Mouse (Mus musculus) midbrain, embryonic 13.5 days (tissue): ENCODE measurements at regions not wholly inside any gene's neighbourhood (a gene's known extent, or its start where the extent isn't known, plus 50 kb on each side); places are given as distances from the start of the nearest gene placed in this dataset.

Experiments used
- ATAC-seq: fragments of 200-750 bp; cut with Nextera tagmentation; 2 replicates; pipeline ENCODE4 v1.8.0; 2017; ENCODE audit warnings: mild to moderate bottlenecking, moderate TSS enrichment, moderate library complexity
- H3K27ac ChIP-seq: fragments of 300-500 bp; sonication (generic); 2 replicates; pipeline ENCODE4 v1.5.1; 2015; ENCODE audit warnings: inconsistent platforms, mild to moderate bottlenecking, moderate library complexity
- H3K27me3 ChIP-seq: fragments of 300-500 bp; sonication (generic); 2 replicates; pipeline ENCODE4 v1.6.1; 2015; ENCODE audit warnings: mild to moderate bottlenecking, inconsistent platforms
- H3K36me3 ChIP-seq: fragments of 300-500 bp; sonication (generic); 2 replicates; pipeline ENCODE4 v1.6.1; 2015; ENCODE audit warnings: mild to moderate bottlenecking, inconsistent platforms
- H3K4me1 ChIP-seq: fragments of 300-500 bp; sonication (generic); replicated peaks from 2 replicates; pipeline ENCODE4 v1.6.1; 2015; ENCODE audit warnings: inconsistent platforms
- H3K4me2 ChIP-seq: fragments of 300-500 bp; sonication (generic); replicated peaks from 2 replicates; pipeline ENCODE4 v1.6.1; 2015; ENCODE audit warnings: moderate library complexity, mild to moderate bottlenecking, inconsistent platforms
- H3K4me3 ChIP-seq: fragments of 300-500 bp; sonication (generic); replicated peaks from 2 replicates; pipeline ENCODE4 v1.5.1; 2015; ENCODE audit warnings: mild to moderate bottlenecking, inconsistent platforms
- H3K9ac ChIP-seq: fragments of 300-500 bp; sonication (generic); replicated peaks from 2 replicates; pipeline ENCODE4 v1.6.1; 2015; ENCODE audit warnings: mild to moderate bottlenecking, inconsistent platforms
- H3K9me3 ChIP-seq: fragments of 300-500 bp; sonication (generic); 2 replicates; pipeline ENCODE4 v1.6.1; 2016; ENCODE audit warnings: mild to moderate bottlenecking, inconsistent platforms
- WGBS: fragments of 180-500 bp; shearing (Covaris S2); methylation state at CpG from one replicate; pipeline ENCODE4 v1.1.7; 2015; 5-methylcytosine and 5-hydroxymethylcytosine counted together

DNA sequence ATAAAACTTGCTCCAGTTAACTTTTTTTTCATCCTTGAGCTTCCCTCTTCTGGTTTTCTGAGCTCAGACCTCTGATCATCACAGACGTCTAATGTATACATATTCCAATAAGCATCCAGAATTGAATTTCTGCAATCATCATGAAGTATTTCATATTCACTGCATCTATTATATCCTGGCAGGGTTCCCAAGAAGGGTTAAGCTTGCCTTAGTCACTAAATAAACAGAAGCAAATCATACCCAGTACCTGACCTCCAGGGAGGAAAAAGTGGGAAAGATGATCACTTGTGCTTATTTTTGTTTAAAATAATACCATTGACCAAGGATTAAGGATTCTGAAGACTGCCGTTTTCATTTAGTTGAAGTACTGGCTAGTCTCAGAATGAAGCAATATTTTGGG, 102.4 kb downstream of the Gm12728 start:
- H3K27ac ChIP-seq = no peak overlapping the region
- WGBS = 82% methylated on average over 2 of the region's 2 CpGs
- no peaks in the 10 kb centered on the region for H3K9me3 ChIP-seq
- H3K36me3 ChIP-seq = no peaks in the 10 kb centered on the region
- no peak overlapping the region for H3K9ac ChIP-seq
- no peaks in the 10 kb centered on the region for H3K27me3 ChIP-seq
- no peak overlapping the region for H3K4me2 ChIP-seq
- no peak overlapping the region for H3K4me3 ChIP-seq
- no peaks in the 10 kb centered on the region for H3K4me1 ChIP-seq
- ATAC-seq = no peak

DNA sequence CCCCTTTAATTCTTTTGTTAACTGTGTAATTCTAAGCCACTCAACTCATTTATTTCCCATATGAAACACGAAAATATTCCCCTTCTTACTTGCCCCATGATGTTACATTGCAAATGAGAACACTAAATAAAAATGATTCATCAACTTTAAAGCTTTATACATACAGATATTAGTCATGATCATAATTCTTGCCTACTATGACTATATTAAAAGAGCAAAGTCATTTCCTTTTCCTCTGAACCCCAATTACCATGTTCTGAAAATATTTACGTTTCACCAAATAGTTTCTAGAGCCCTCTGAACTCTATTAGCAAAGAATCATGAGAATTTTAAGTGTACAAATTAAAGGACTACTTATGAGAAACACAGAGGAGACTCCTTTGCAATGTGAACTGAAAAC, 105.4 kb downstream of the Gm12728 start:
- H3K9me3 ChIP-seq = no peaks in the 10 kb centered on the region
- no peak overlapping the region for H3K4me3 ChIP-seq
- H3K27ac ChIP-seq = no peak overlapping the region
- no peaks in the 10 kb centered on the region for H3K27me3 ChIP-seq
- no peak for ATAC-seq
- 76% methylated on average over 2 of the region's 2 CpGs for WGBS
- no peak overlapping the region for H3K4me2 ChIP-seq
- no peaks in the 10 kb centered on the region for H3K4me1 ChIP-seq
- no peak overlapping the region for H3K9ac ChIP-seq
- no peaks in the 10 kb centered on the region for H3K36me3 ChIP-seq

DNA sequence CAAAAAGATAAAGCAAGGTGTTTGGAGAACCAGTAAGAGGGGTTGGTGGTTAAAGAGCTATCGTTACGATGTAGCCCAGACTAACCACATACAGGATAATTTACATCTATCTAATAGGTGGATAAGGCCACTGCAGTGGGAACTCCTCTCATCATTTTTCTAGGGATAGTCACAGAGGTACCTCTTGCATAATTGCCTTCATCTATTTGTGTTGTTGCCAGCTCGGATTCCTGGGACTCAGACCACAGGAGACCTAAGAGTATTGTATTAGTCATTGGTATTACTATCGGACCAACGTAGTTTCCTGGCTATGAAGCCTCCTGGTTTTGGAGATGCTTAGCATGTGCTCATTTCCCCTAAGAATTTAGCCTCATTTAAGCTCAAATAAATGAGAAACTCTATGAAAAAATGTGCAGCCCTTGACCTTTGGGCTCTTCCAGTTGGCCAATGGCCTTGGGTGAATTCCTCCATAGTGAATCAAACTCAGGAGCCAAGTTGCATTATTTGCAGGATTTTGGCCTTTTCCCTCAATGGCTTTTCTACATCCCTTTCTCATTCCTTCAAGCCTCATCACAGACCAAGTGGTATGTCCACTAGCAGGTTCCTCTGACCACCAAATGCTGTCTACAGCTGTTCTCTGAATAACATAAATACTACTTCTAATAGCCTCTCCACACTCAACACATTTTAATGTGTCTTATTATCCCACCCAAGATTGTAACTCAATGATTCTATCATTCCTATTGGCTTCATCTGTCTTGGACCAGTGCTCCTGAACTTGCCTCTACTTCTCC, 108.6 kb downstream of the Gm12728 start:
- Histone ChIP-seq H3K27me3 (no peaks in the 10 kb centered on the region), H3K27ac (no peak overlapping the region), H3K9me3 (no peaks in the 10 kb centered on the region), H3K4me1 (no peaks in the 10 kb centered on the region), H3K36me3 (no peaks in the 10 kb centered on the region), H3K4me2 (no peak overlapping the region), H3K9ac (no peak overlapping the region), H3K4me3 (no peak overlapping the region)
- WGBS = 93% methylated on average over 5 of the region's 5 CpGs
- ATAC-seq = no peak

DNA sequence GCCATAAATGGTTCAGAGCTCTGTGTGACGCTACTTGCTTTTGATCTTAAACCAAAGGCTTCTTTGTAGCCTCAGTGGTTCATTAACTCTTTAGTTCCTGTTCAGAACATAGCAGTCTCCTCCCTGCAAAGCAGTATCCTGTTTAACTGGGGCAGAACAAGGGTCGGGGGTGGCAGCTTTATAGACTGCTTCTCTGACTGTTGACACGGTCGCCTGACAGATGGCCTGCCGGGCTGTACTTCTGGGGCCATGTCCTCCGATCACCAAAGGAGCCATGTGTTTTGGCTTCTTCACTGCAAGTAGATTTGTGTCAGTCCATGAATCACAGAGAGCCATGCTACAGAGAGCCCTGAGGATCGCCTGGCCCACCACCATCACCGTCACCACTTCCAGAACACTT, 115.2 kb downstream of the Gm12728 start:
- no peak overlapping the region for H3K9ac ChIP-seq
- no peaks in the 10 kb centered on the region for H3K9me3 ChIP-seq
- no peak for ATAC-seq
- H3K4me3 ChIP-seq = no peak overlapping the region
- 74% methylated on average over 8 of the region's 8 CpGs for WGBS
- no peaks in the 10 kb centered on the region for H3K27me3 ChIP-seq
- no peaks in the 10 kb centered on the region for H3K4me1 ChIP-seq
- no peaks in the 10 kb centered on the region for H3K36me3 ChIP-seq
- H3K27ac ChIP-seq = no peak overlapping the region
- no peak overlapping the region for H3K4me2 ChIP-seq

DNA sequence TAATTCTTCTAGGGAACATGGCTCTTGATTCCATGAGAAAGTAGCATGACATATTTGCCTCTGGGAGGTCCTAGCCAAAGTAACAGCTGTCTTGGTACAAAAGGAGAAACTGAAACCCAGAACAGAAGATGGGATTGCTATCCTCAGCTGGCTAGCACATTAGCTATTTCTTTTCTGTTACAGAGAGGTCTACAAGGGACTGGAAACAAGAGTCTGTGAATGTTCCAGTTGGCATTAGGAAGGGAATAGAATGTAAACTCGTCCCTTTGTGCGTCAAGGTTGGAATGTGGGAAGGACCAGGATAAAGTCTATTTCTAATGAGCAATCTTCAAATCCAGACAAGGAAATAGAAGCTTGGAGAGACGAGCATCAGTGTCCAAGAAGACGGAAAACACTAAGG, 116.7 kb downstream of the Gm12728 start:
- Histone ChIP-seq H3K4me3 (no peak overlapping the region), H3K27ac (no peak overlapping the region), H3K27me3 (no peaks in the 10 kb centered on the region), H3K4me2 (no peak overlapping the region), H3K9me3 (no peaks in the 10 kb centered on the region), H3K4me1 (no peaks in the 10 kb centered on the region), H3K36me3 (no peaks in the 10 kb centered on the region), H3K9ac (no peak overlapping the region)
- ATAC-seq = no peak
- WGBS = 91% methylated on average over 4 of the region's 4 CpGs

DNA sequence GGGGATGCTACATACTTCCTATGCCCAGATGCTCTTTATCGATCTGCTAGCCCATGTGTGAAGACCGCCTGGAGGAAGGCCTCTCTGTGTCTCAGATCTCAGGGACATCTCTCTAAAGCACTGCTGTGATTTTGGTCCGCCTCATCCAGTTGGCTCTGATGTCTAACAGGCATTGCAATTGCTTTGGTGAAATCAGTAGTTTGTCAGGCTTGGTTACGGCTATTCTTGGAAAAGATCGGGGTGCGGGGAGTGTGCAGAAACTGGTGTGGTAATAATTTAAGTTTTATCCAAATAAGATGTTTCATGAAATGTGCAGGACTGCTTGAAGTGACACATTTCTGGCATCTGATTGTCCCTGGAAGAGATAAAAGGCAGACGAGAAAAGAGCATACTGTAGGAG, 117.9 kb downstream of the Gm12728 start:
- no peak overlapping the region for H3K4me2 ChIP-seq
- no peaks in the 10 kb centered on the region for H3K4me1 ChIP-seq
- H3K9me3 ChIP-seq = no peaks in the 10 kb centered on the region
- no peak for ATAC-seq
- H3K4me3 ChIP-seq = no peak overlapping the region
- H3K27ac ChIP-seq = no peak overlapping the region
- H3K27me3 ChIP-seq = no peaks in the 10 kb centered on the region
- 88% methylated on average over 7 of the region's 7 CpGs for WGBS
- no peak overlapping the region for H3K9ac ChIP-seq
- no peaks in the 10 kb centered on the region for H3K36me3 ChIP-seq

DNA sequence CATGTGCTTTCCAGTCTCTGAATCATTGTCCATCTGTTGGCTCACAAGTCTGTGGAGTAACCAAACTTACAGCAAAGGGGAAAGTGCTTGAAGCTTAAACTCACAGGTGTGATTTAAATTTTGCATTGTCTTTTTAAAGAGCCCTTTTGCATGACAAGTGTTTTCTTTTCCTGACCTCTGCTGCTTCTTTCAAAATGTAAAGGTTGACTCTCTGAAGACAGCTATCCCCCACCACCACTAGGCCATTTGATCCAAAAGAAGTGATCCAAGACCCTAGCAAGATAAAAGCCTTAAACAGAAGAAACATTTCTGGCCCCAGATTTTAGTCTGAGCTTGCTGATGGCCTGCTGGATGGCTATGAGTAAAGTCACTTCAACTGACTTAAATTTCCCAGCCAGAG, 118.6 kb downstream of the Gm12728 start:
- no peak overlapping the region for H3K27ac ChIP-seq
- H3K9ac ChIP-seq = no peak overlapping the region
- no peak for ATAC-seq

DNA sequence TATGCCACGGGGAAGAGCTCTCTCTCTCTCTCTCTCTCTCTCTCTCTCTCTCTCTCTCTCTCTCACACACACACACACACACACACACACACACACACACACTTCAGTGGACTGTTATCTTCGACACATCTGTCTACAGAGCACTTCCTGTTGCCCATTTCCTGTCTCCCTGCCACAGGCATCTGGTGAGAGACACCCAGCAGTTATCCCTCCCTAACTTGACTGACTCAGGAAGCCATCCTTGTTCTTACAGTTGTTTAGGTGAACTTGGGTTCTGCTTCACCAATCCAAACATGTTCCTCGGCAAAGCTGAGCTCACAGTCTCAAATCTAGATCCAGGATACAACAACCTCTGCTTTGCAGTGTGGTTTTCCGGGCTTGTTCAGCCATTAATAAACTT, 119.6 kb downstream of the Gm12728 start:
- no peak overlapping the region for H3K27ac ChIP-seq
- no peaks in the 10 kb centered on the region for H3K9me3 ChIP-seq
- no peak for ATAC-seq
- H3K4me2 ChIP-seq = no peak overlapping the region
- no peak overlapping the region for H3K4me3 ChIP-seq
- WGBS = 66% methylated on average over 4 of the region's 4 CpGs
- no peaks in the 10 kb centered on the region for H3K36me3 ChIP-seq
- H3K4me1 ChIP-seq = no peaks in the 10 kb centered on the region
- H3K9ac ChIP-seq = no peak overlapping the region
- no peaks in the 10 kb centered on the region for H3K27me3 ChIP-seq

More for the DNA sequence above, 118.6 kb downstream of the Gm12728 start:
- no peak overlapping the region for H3K4me2 ChIP-seq
- no peak overlapping the region for H3K4me3 ChIP-seq
- no peaks in the 10 kb centered on the region for H3K27me3 ChIP-seq
- H3K36me3 ChIP-seq = no peaks in the 10 kb centered on the region
- H3K4me1 ChIP-seq = no peaks in the 10 kb centered on the region
- no peaks in the 10 kb centered on the region for H3K9me3 ChIP-seq

DNA sequence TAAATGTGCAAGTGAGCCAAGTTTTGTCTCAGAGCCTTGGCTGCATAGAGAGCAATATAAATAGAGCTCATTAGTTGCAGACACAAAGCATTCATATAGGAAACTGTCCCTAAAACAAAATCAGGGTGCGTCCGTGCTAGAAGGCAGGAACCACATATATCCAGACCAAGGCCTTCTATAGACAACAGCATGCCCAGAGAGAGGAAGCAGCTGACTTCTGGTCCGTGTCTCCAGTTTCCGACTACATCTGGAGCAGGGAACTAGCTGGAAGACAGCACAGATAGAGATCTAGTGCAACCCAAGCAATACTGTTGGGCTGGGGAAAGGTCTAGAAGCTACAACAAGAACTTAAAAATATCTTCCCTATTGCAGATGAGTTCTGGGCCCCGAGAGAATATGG, 121.0 kb downstream of the Gm12728 start:
- H3K4me3 ChIP-seq = no peak overlapping the region
- H3K4me1 ChIP-seq = no peaks in the 10 kb centered on the region
- no peak for ATAC-seq
- H3K36me3 ChIP-seq = no peaks in the 10 kb centered on the region
- no peaks in the 10 kb centered on the region for H3K27me3 ChIP-seq
- H3K4me2 ChIP-seq = no peak overlapping the region
- WGBS = 93% methylated on average over 5 of the region's 5 CpGs
- no peak overlapping the region for H3K27ac ChIP-seq
- no peaks in the 10 kb centered on the region for H3K9me3 ChIP-seq
- H3K9ac ChIP-seq = no peak overlapping the region

DNA sequence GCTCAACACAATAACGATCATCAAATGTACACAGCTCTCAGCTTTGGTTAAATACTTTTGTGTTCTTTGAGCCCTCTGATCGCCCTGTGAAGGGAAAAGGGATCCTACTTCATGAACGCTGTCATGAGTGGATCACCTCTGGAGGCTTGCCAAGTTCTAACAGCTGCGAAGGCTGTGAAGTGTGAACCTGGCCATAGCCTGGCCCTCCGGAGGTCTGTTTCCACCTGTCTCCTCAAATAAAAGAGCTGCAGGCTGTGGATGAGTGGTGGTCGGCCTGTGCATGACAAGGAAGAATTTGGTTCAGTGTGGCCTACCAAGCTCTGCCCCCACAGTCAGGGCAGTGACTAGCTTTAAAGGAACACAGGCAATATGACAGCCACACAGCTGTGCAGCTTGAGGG, 122.0 kb downstream of the Gm12728 start:
- H3K27me3 ChIP-seq = no peaks in the 10 kb centered on the region
- H3K36me3 ChIP-seq = no peaks in the 10 kb centered on the region
- H3K4me3 ChIP-seq = no peak overlapping the region
- no peaks in the 10 kb centered on the region for H3K4me1 ChIP-seq
- no peaks in the 10 kb centered on the region for H3K9me3 ChIP-seq
- H3K4me2 ChIP-seq = no peak overlapping the region
- H3K27ac ChIP-seq = no peak overlapping the region
- no peak overlapping the region for H3K9ac ChIP-seq
- 76% methylated on average over 6 of the region's 6 CpGs for WGBS
- no peak for ATAC-seq

DNA sequence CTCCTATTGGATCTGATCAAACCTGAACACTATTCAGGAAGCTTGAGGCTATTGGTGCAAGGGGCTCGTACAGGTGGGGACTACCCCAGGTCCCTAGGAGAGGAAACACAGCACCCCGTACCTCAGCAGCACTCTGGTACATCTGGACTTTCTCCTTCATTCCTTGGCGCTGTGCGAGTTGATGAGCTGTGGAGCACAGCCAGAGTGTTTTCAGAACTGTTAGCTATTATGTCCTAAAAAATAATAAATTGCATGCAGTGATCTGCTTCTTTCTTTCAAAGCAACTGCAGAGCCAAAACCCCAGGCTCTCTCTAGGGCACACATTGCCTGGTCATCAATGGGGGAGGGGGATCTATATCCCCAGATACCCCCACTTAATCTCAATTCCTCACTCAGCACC, 122.6 kb downstream of the Gm12728 start:
- Histone ChIP-seq H3K27ac (no peak overlapping the region), H3K4me1 (no peaks in the 10 kb centered on the region), H3K4me3 (no peak overlapping the region), H3K36me3 (no peaks in the 10 kb centered on the region), H3K27me3 (no peaks in the 10 kb centered on the region), H3K9ac (no peak overlapping the region), H3K9me3 (no peaks in the 10 kb centered on the region), H3K4me2 (no peak overlapping the region)
- WGBS = 85% methylated on average over 4 of the region's 4 CpGs
- ATAC-seq = no peak

DNA sequence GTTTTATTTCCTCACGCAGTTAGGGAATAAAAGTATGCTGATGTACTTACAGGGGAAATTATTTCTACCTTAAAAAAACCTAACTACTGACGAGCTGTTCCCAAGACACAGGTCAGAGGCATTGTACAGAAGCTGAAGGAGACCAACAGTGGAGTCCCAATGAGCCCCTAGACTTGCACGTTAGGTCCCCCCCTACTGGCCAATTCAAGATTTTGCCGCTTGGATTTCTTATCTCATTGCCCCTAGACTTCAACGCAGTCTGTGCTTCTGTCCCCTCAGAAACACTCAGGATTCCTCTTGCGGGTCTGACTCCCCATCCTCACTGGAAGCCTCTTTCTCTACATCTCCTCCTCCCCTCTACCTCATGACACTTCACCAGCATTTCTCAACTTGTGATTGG, 125.3 kb downstream of the Gm12728 start:
- 35% methylated on average over 6 of the region's 6 CpGs for WGBS

DNA sequence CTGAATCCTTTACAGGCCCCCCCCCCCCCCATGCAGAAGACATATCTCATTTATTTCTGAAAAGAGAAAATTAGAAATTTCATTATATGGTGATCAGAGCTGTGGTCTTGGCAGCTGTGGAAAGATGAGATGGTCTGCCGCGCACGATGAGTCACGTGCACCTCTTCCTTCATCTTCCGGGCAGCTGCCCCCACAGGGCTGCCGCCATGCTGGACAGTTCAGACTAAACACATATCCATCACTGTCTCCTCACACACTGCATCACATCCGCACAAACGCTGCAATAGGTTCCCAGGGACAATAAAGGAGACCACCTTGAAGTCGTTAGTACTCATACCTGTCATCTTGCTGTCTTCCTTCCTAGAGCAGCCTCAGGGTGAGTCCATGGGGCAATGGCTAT, 126.6 kb downstream of the Gm12728 start:
- no peak for ATAC-seq
- Histone ChIP-seq H3K27ac (no peak overlapping the region), H3K36me3 (no peaks in the 10 kb centered on the region), H3K27me3 (no peaks in the 10 kb centered on the region), H3K4me2 (no peak overlapping the region), H3K9ac (no peak overlapping the region), H3K9me3 (no peaks in the 10 kb centered on the region), H3K4me3 (no peak overlapping the region), H3K4me1 (no peaks in the 10 kb centered on the region)
- WGBS = 94% methylated on average over 9 of the region's 9 CpGs

More for the DNA sequence above, 125.3 kb downstream of the Gm12728 start:
- no peak overlapping the region for H3K4me3 ChIP-seq
- no peaks in the 10 kb centered on the region for H3K9me3 ChIP-seq
- no peak overlapping the region for H3K27ac ChIP-seq
- no peak for ATAC-seq
- H3K4me1 ChIP-seq = no peaks in the 10 kb centered on the region
- H3K27me3 ChIP-seq = no peaks in the 10 kb centered on the region
- H3K9ac ChIP-seq = no peak overlapping the region
- H3K4me2 ChIP-seq = no peak overlapping the region
- no peaks in the 10 kb centered on the region for H3K36me3 ChIP-seq
